Mouse (Mus musculus) ovary, postnatal 10 days (tissue): ENCODE data around the gene Serping1.
"Not testable (repeated sequence)": the region's sequence is repeated elsewhere in the genome, so short reads cannot be mapped to it uniquely, and the experiment has no call there.

Experiments
- DNase-seq: peaks from one replicate; pipeline ENCODE4 v3.0.0; 2022; ENCODE audit warnings: low spot score

Gene Serping1

GRCm38 (mm10) chr2:84775241-84775640 is at the start of gene Serping1:
Gene Serping1 (minus strand): TSS chr2:84775444.
- DNase-seq = no peak

GRCm38 (mm10) chr2:84823237-84823636 is 48.0 kb upstream of the Serping1 start:
- DNase-seq = no peak

GRCm38 (mm10) chr2:84822552-84822951 is 47.3 kb upstream of the Serping1 start, which contains the start of gene Smtnl1:
Gene Smtnl1 (minus strand): TSS chr2:84822652.
- DNase-seq = no peak

GRCm38 (mm10) chr2:84819861-84820260 is 44.6 kb upstream of the Serping1 start:
- no peak for DNase-seq

- no peak for DNase-seq
Measured at GRCm38 (mm10) chr2:84812676-84813075, 37.4 kb upstream of the Serping1 start.

GRCm38 (mm10) chr2:84811880-84812279 is 36.6 kb upstream of the Serping1 start:
- no peak for DNase-seq

GRCm38 (mm10) chr2:84810886-84811577 is 35.8 kb upstream of the Serping1 start:
- DNase-seq = peak; percentile 63

GRCm38 (mm10) chr2:84810526-84810885 is 35.3 kb upstream of the Serping1 start:
- DNase-seq = no peak

GRCm38 (mm10) chr2:84809330-84809729 is 34.1 kb upstream of the Serping1 start:
- no peak for DNase-seq

- no peak for DNase-seq
Measured at GRCm38 (mm10) chr2:84806546-84806945, 31.3 kb upstream of the Serping1 start.

GRCm38 (mm10) chr2:84803963-84804362 is 28.7 kb upstream of the Serping1 start:
- no peak for DNase-seq

- not testable (repeated sequence) for DNase-seq
Measured at GRCm38 (mm10) chr2:84801223-84801622, 26.0 kb upstream of the Serping1 start.

GRCm38 (mm10) chr2:84800304-84800703 is 25.1 kb upstream of the Serping1 start:
- DNase-seq = no peak

GRCm38 (mm10) chr2:84799041-84799561 is 23.9 kb upstream of the Serping1 start:
- no peak for DNase-seq

GRCm38 (mm10) chr2:84798493-84798921 is 23.3 kb upstream of the Serping1 start, which contains the start of gene Ube2l6:
Gene Ube2l6 (plus strand): TSS chr2:84798828.
- DNase-seq = no peak

GRCm38 (mm10) chr2:84797833-84798492 is 22.7 kb upstream of the Serping1 start:
- peak; percentile 50 for DNase-seq

GRCm38 (mm10) chr2:84793871-84794270 is 18.6 kb upstream of the Serping1 start:
- DNase-seq = no peak

GRCm38 (mm10) chr2:84793154-84793553 is 17.9 kb upstream of the Serping1 start:
- no peak for DNase-seq

- DNase-seq = no peak
Measured at GRCm38 (mm10) chr2:84792516-84792915, 17.3 kb upstream of the Serping1 start.

GRCm38 (mm10) chr2:84790418-84790817 is 15.2 kb upstream of the Serping1 start:
- DNase-seq = no peak

GRCm38 (mm10) chr2:84788316-84788715 is 13.1 kb upstream of the Serping1 start:
- DNase-seq = no peak

GRCm38 (mm10) chr2:84783840-84784566 is 8.8 kb upstream of the Serping1 start:
- no peak for DNase-seq

GRCm38 (mm10) chr2:84783315-84783714 is 8.1 kb upstream of the Serping1 start:
- DNase-seq = no peak
